Mouse (Mus musculus) ES-E14 (cell line): ENCODE results near the gene Tfpi.

ENCODE experiments used
- CHD2 ChIP-seq: IDR thresholded peaks from 2 replicates; pipeline ENCODE4 v1.6.1; 2014; ENCODE audit warnings: mild to moderate bottlenecking, low read depth, low read length, inconsistent platforms
- HCFC1 ChIP-seq: IDR thresholded peaks from 2 replicates; pipeline ENCODE4 v1.6.1; 2012; ENCODE audit warnings: low read length, inconsistent platforms, borderline replicate concordance; ENCODE audit not compliant: insufficient read depth
- ZC3H11A ChIP-seq: IDR thresholded peaks from 2 replicates; pipeline ENCODE4 v1.6.1; 2012; ENCODE audit warnings: low read depth, mild to moderate bottlenecking, inconsistent platforms, low read length, borderline replicate concordance
- ZNF384 ChIP-seq: IDR thresholded peaks from 2 replicates; pipeline ENCODE4 v1.6.1; 2012; ENCODE audit warnings: low read depth, low read length, inconsistent platforms

DNA sequence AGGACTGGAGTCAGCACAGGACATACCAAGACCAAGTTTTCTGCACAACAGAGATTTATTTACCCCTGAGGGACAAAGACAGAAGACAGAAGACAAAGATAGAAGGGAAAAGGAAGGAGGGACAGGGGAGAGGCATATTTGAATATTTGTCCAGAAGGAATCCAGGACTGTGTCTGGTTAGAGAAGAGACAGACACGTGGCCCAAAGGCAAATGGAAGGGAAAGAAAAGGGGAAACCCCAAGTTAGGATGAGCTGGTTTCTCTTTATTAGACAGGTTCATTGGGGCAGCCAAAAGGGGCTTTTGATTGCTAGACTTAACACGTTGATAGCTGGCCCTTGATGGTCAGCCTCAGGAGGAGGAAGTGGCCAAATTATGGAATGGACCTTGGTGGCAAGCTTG lies 34.9 kb upstream of the Tfpi start:
- TF ChIP-seq CHD2 (no peak), ZNF384 (no peak), HCFC1 (no peak), ZC3H11A (no peak)
